In the genomic region with DNA sequence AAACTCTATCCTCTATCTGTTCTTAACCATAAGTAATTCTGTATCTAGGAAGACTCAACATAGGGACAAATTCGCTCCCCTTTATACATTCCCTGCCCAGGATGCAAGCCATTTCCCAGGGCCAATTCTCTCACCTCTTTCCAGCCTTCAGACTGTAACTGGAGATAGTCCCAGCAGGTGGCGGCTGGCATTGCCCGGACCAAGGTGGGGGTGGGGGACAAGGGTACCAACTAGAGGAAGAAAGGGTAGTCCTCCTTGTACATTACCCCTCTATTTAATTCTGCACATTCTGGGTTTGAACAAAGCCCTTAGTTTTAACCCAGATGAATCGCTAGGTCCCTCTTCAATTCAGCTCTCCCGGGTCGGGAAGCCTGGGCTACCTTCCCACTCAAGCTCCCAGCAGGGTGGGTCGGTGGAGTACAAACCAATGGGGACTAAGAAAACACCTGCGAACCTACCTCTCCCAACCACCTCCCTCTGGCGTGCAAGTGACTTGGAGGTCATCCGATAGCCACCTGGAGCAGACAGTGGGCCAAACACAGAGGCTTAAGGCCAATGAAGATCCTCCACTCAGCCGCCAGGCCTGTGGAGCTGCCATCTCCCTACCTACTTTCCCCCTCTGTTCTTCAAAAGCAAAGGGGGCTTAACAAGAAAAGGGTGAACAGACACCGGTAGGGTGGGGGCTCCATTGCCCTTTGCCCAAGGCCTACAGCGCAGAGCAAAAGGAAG, we compare ENCODE assay signal across 8 mouse cellular contexts. TPM values are rescaled to one million over a fixed set of nuclear protein-coding genes. Genes with fewer than 3 reads are reported as not detected.
DNase-seq lines count a peak whose midpoint lies in the region; ATAC-seq and TF ChIP-seq lines count a peak whose summit lies in the region.

No protein-coding gene starts in this region.

- no peaks in the 10 kb centered on the region for H3K27me3 ChIP-seq in lung, embryonic 15.5 days
- no peaks in the 10 kb centered on the region for H3K27me3 ChIP-seq in heart, embryonic 14.5 days (ENCODE audit: control insufficient read depth, insufficient read depth, low read length)
- no peaks in the 10 kb centered on the region for H3K27me3 ChIP-seq in limb, embryonic 14.5 days (ENCODE audit: control insufficient read depth, insufficient read depth, low read length)
- no peaks in the 10 kb centered on the region for H3K27me3 ChIP-seq in small intestine, adult 2 months (ENCODE audit: control insufficient read depth, insufficient read depth, low read length)

- WGBS in lung, embryonic 15.5 days = 17% methylated on average over 13 of the region's 13 CpGs
- 16% methylated on average over 13 of the region's 13 CpGs for WGBS in heart, embryonic 14.5 days
- WGBS in limb, embryonic 14.5 days = 12% methylated on average over 13 of the region's 13 CpGs
- WGBS in small intestine, adult 2 months = 18% methylated on average over 13 of the region's 13 CpGs

- DNase-seq in lung, postnatal 14 days = no peak
- peak; percentile 85 for DNase-seq in cerebellum, adult 11-12 months
- no peak for DNase-seq in limb, embryonic 14.5 days (ENCODE audit: low spot score)
- no peak for DNase-seq in layer of hippocampus, postnatal 36 days
- no peak for DNase-seq in left cerebral cortex, postnatal 14 days (ENCODE audit: low spot score in 2 of 2)

- ATAC-seq in lung, embryonic 15.5 days (ENCODE audit: borderline replicate concordance, extremely low read depth, low FRiP score, low TSS enrichment) = no peak
- no peak for ATAC-seq in heart, embryonic 14.5 days (ENCODE audit: insufficient number of reproducible peaks, insufficient read depth, low FRiP score, low read depth)
- ATAC-seq in limb, embryonic 14.5 days (ENCODE audit: low FRiP score, low read depth) = no peak

- H3K4me3 ChIP-seq in lung, embryonic 15.5 days = peak overlapping the region; percentile 89
- peak overlapping the region; percentile 61 to 88 for H3K4me3 ChIP-seq in heart, embryonic 14.5 days (ENCODE audit: control insufficient read depth in 1 of 2, insufficient read depth in 1 of 2, low read depth in 1 of 2, low read length in 2 of 2)
- peak overlapping the region; percentile 83 for H3K4me3 ChIP-seq in limb, embryonic 14.5 days (replicated peaks; ENCODE audit: low read length)
- H3K4me3 ChIP-seq in small intestine, adult 2 months (ENCODE audit: low read depth, low read length) = peak overlapping the region; percentile 83

- peak overlapping the region; percentile 68 for H3K9ac ChIP-seq in lung, embryonic 15.5 days
- peak overlapping the region; percentile 87 for H3K9ac ChIP-seq in heart, embryonic 14.5 days (ENCODE audit: low read length)
- peak overlapping the region; percentile 71 for H3K9ac ChIP-seq in limb, embryonic 14.5 days (ENCODE audit: low read depth, low read length, severe bottlenecking)

- intact Hi-C loops in left cerebral cortex, postnatal 14 days (cut with DNase I) = no loop called here

- peaks cover 37% of the 10 kb centered on the region for H3K36me3 ChIP-seq in lung, embryonic 15.5 days
- peaks cover 35% of the 10 kb centered on the region for H3K36me3 ChIP-seq in heart, embryonic 14.5 days (ENCODE audit: control insufficient read depth, insufficient read depth, low read length)
- H3K36me3 ChIP-seq in limb, embryonic 14.5 days (ENCODE audit: control insufficient read depth, insufficient read depth, low read length) = peaks cover 34% of the 10 kb centered on the region
- peaks cover 31% of the 10 kb centered on the region for H3K36me3 ChIP-seq in small intestine, adult 2 months (ENCODE audit: control insufficient read depth, insufficient read depth, low read length)

- H3K9me3 ChIP-seq in lung, embryonic 15.5 days = no peaks in the 10 kb centered on the region
- H3K9me3 ChIP-seq in heart, embryonic 14.5 days (ENCODE audit: control insufficient read depth, low read length) = no peaks in the 10 kb centered on the region
- H3K9me3 ChIP-seq in limb, embryonic 14.5 days (ENCODE audit: control insufficient read depth, low read length) = no peaks in the 10 kb centered on the region

- TF ChIP-seq POLR2A in limb, embryonic 14.5 days (IDR thresholded peaks at IDR 0.05; ENCODE audit: borderline replicate concordance, extremely low read depth, insufficient read depth, insufficient read length) = no peak
- TF ChIP-seq POLR2A in small intestine, adult 2 months (IDR thresholded peaks at IDR 0.05; ENCODE audit: low read depth, low read length) = no peak

- peak overlapping the region; percentile 84 for H3K4me2 ChIP-seq in lung, embryonic 15.5 days
- H3K4me2 ChIP-seq in heart, embryonic 14.5 days (ENCODE audit: low read length) = peak overlapping the region; percentile 93
- H3K4me2 ChIP-seq in limb, embryonic 14.5 days (replicated peaks; ENCODE audit: low read depth, low read length, severe bottlenecking) = peak overlapping the region; percentile 91

- H3K27ac ChIP-seq in lung, embryonic 15.5 days = peak overlapping the region; percentile 98; the same call in 1 of the 2 replicates
- peak overlapping the region in 1 of 2 experiments; percentile 71; a peak in 2 of 4 replicates for H3K27ac ChIP-seq in heart, embryonic 14.5 days (replicated peaks in 1 of 2; ENCODE audit: control insufficient read depth in 1 of 2, insufficient read depth in 1 of 2, low read depth in 2 of 2, low read length in 2 of 2)
- H3K27ac ChIP-seq in limb, embryonic 14.5 days (replicated peaks; ENCODE audit: low read depth, low read length) = no peak overlapping the region
- H3K27ac ChIP-seq in small intestine, adult 2 months (ENCODE audit: insufficient read depth, low read depth, low read length) = no peak overlapping the region

- 0 out of 2 replicates have a peak, but pooled peaks have one; percentile 4 for TF ChIP-seq CTCF in small intestine, adult 2 months (IDR thresholded peaks at IDR 0.05; ENCODE audit: extremely low read depth, insufficient read length, insufficient replicate concordance, low read depth, low read length)

- H3K4me1 ChIP-seq in lung, embryonic 15.5 days = peaks cover 20% of the 10 kb centered on the region
- H3K4me1 ChIP-seq in heart, embryonic 14.5 days (ENCODE audit: control insufficient read depth in 2 of 2, insufficient read depth in 2 of 2, low read length in 2 of 2) = peaks cover 3 to 20% of the 10 kb centered on the region in 2 experiments; a peak in 3 of 4 replicates
- H3K4me1 ChIP-seq in limb, embryonic 14.5 days (ENCODE audit: control insufficient read depth, insufficient read depth, low read length) = peaks cover 18% of the 10 kb centered on the region; the same call in 1 of the 2 replicates
- H3K4me1 ChIP-seq in small intestine, adult 2 months (ENCODE audit: control insufficient read depth, insufficient read depth, insufficient read length, low read length) = 0 out of 2 replicates have a peak, but pooled peaks cover 2% of the 10 kb centered on the region

RNA-seq across cellular contexts. Expression of a gene that starts 1.4 kb away (rescaled TPM):
- 22.0 and 22.9 TPM in 2 replicates for polyA plus RNA-seq in lung, embryonic 15.5 days (2015; fragmentation: Nextera tagmentation; extraction: Ambion mirVana)
- 13.5 and 16.9 TPM in 2 replicates for polyA plus RNA-seq in heart, embryonic 14.5 days (2014; fragmentation: Nextera tagmentation; extraction: Ambion mirVana)
- polyA plus RNA-seq in limb, embryonic 14.5 days (2012; rRNA removed) = 26.8 and 28.8 TPM in 2 replicates
- 18.8 and 23.2 TPM in 2 replicates for polyA plus RNA-seq in limb, embryonic 14.5 days (2014; fragmentation: Nextera tagmentation; extraction: Ambion mirVana)
- 9.1 and 17.1 TPM in 2 replicates for polyA plus RNA-seq in small intestine, adult 2 months (2012; rRNA removed)
- total RNA-seq in layer of hippocampus, postnatal 36 days (2021) = 10 to 100 TPM; 20.3 to 22.4 TPM
- total RNA-seq in left cerebral cortex, postnatal 14 days (2021) = 10 to 100 TPM; 21.8 to 22.2 TPM

RNA-seq across cellular contexts. Expression of a gene that starts 28.6 kb away (rescaled TPM):
- polyA plus RNA-seq in lung, embryonic 15.5 days (2015; fragmentation: Nextera tagmentation; extraction: Ambion mirVana) = 239 and 245 TPM in 2 replicates
- polyA plus RNA-seq in heart, embryonic 14.5 days (2014; fragmentation: Nextera tagmentation; extraction: Ambion mirVana) = 176 and 188 TPM in 2 replicates
- 249 and 282 TPM in 2 replicates for polyA plus RNA-seq in limb, embryonic 14.5 days (2012; rRNA removed)
- 258 and 280 TPM in 2 replicates for polyA plus RNA-seq in limb, embryonic 14.5 days (2014; fragmentation: Nextera tagmentation; extraction: Ambion mirVana)
- polyA plus RNA-seq in small intestine, adult 2 months (2012; rRNA removed) = 81.7 and 131 TPM in 2 replicates
- total RNA-seq in layer of hippocampus, postnatal 36 days (2021) = 100 to 1,000 TPM; 148 to 177 TPM
- 100 to 1,000 TPM; 149 to 157 TPM for total RNA-seq in left cerebral cortex, postnatal 14 days (2021)

RNA-seq across cellular contexts. Expression of a gene that starts 39.3 kb away (rescaled TPM):
- polyA plus RNA-seq in lung, embryonic 15.5 days (2015; fragmentation: Nextera tagmentation; extraction: Ambion mirVana) = 20.5 and 21.8 TPM in 2 replicates
- polyA plus RNA-seq in heart, embryonic 14.5 days (2014; fragmentation: Nextera tagmentation; extraction: Ambion mirVana) = 17.4 and 21.8 TPM in 2 replicates
- 54.7 and 54.8 TPM in 2 replicates for polyA plus RNA-seq in limb, embryonic 14.5 days (2012; rRNA removed)
- polyA plus RNA-seq in limb, embryonic 14.5 days (2014; fragmentation: Nextera tagmentation; extraction: Ambion mirVana) = 30.4 and 35.6 TPM in 2 replicates
- polyA plus RNA-seq in small intestine, adult 2 months (2012; rRNA removed) = 14.2 and 20.9 TPM in 2 replicates
- total RNA-seq in layer of hippocampus, postnatal 36 days (2021) = 10 to 100 TPM; 55.3 to 61.2 TPM
- 10 to 100 TPM; 49.8 to 52.0 TPM for total RNA-seq in left cerebral cortex, postnatal 14 days (2021)

RNA-seq across cellular contexts. Expression of a gene that starts 60.0 kb away (rescaled TPM):
- polyA plus RNA-seq in lung, embryonic 15.5 days (2015; fragmentation: Nextera tagmentation; extraction: Ambion mirVana) = 9.5 and 9.8 TPM in 2 replicates
- polyA plus RNA-seq in heart, embryonic 14.5 days (2014; fragmentation: Nextera tagmentation; extraction: Ambion mirVana) = 6.9 and 8.1 TPM in 2 replicates
- 29.9 and 36.4 TPM in 2 replicates for polyA plus RNA-seq in limb, embryonic 14.5 days (2012; rRNA removed)
- 12.5 and 12.9 TPM in 2 replicates for polyA plus RNA-seq in limb, embryonic 14.5 days (2014; fragmentation: Nextera tagmentation; extraction: Ambion mirVana)
- 5.5 and 5.7 TPM in 2 replicates for polyA plus RNA-seq in small intestine, adult 2 months (2012; rRNA removed)
- total RNA-seq in layer of hippocampus, postnatal 36 days (2021) = 10 to 100 TPM; 23.6 to 26.2 TPM
- total RNA-seq in left cerebral cortex, postnatal 14 days (2021) = 10 to 100 TPM; 18.5 to 23.1 TPM
